Mouse (Mus musculus): ENCODE data around the gene Krtap5-1. TPM values are rescaled to one million over a fixed set of nuclear protein-coding genes. Genes with fewer than 3 reads are reported as not detected.

The Krtap5-1 gene
- total and polyA plus RNA-seq, 3 experiments = not detected

GRCm38 (mm10) chr7:142320906-142321305 is 24.0 kb upstream of the Krtap5-1 start:
- no peak for DNase-seq (ENCODE audit: extremely low read depth)
- no peak overlapping the region for H3K4me3 ChIP-seq (replicated peaks in 1 of 3; ENCODE audit: low read depth in 2 of 3, low read length in 2 of 3, poor library complexity in 1 of 3)
- H3K36me3 ChIP-seq (replicated peaks in 1 of 2; ENCODE audit: control insufficient read depth in 1 of 2, insufficient read depth in 1 of 2, low read length in 1 of 2) = no peaks in the 10 kb centered on the region
- H3K27ac ChIP-seq (ENCODE audit: insufficient read depth, low read depth) = no peak overlapping the region
- TF ChIP-seq ZKSCAN1 (IDR thresholded peaks at IDR 0.05; ENCODE audit: borderline replicate concordance, low read depth, low read length) = no peak
- no peak for TF ChIP-seq SIN3A (IDR thresholded peaks at IDR 0.05; ENCODE audit: low read length)
- no peak for TF ChIP-seq IRF4 (IDR thresholded peaks at IDR 0.05; ENCODE audit: low read depth, low read length)
- TF ChIP-seq MEF2A (IDR thresholded peaks at IDR 0.05; ENCODE audit: borderline replicate concordance, low read depth, low read length) = no peak
- TF ChIP-seq UBTF (IDR thresholded peaks at IDR 0.05; ENCODE audit: low read depth, low read length) = no peak
- in situ Hi-C loops (cut with MboI; ENCODE audit: low pct_ligation_motif_present, low pct_unique_long_range_greater_than_20kb, low sequenced_read_pairs) = no loop called here
- H3K9me3 ChIP-seq (replicated peaks; ENCODE audit: low read length) = no peaks in the 10 kb centered on the region
- no peaks in the 10 kb centered on the region for H3K79me2 ChIP-seq (replicated peaks; ENCODE audit: control insufficient read depth, extremely low read depth, insufficient read depth, poor library complexity, severe bottlenecking)
- dilution Hi-C loops (cut with MboI; ENCODE audit: extremely low pct_ligation_motif_present, extremely low pct_unique_long_range_greater_than_20kb, low sequenced_read_pairs) = no loop called here
- no peak overlapping the region for H3K9ac ChIP-seq (ENCODE audit: insufficient read depth, low read depth)
- H3K4me1 ChIP-seq (ENCODE audit: control insufficient read depth in 1 of 2, insufficient read depth in 2 of 2) = no peaks in the 10 kb centered on the region
- no peak overlapping the region for H3K4me2 ChIP-seq (ENCODE audit: insufficient read depth, low read depth, poor library complexity, severe bottlenecking)
- H3K27me3 ChIP-seq (replicated peaks) = peaks cover 55% of the 10 kb centered on the region

DNA sequence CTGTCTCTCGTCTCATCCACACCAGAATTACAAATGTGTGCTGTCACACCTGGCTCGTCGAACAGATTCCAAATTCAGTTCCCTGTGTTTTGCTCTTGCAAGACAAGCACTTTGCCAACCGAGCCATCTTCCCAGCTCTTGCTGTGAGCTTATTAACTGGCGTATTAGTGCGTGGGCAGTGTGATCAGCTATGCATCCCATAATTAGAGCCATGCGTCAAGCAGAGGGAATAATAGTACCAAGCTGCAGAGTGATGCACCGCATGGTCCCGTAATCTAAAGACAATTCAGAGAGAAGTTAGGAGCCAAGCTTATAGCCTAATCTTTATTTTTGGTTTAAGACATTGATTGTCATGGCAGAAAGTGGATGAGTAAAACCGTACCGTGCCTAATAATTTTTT is 22.2 kb upstream of the Krtap5-1 start:
- Histone ChIP-seq H3K4me1 (ENCODE audit: control insufficient read depth in 1 of 2, insufficient read depth in 2 of 2) (no peaks in the 10 kb centered on the region), H3K36me3 (replicated peaks in 1 of 2; ENCODE audit: control insufficient read depth in 1 of 2, insufficient read depth in 1 of 2, low read length in 1 of 2) (no peaks in the 10 kb centered on the region), H3K9me3 (replicated peaks; ENCODE audit: low read length) (no peaks in the 10 kb centered on the region), H3K79me2 (replicated peaks; ENCODE audit: control insufficient read depth, extremely low read depth, insufficient read depth, poor library complexity, severe bottlenecking) (no peaks in the 10 kb centered on the region), H3K27ac (ENCODE audit: insufficient read depth, low read depth) (no peak overlapping the region), H3K4me3 (replicated peaks in 1 of 3; ENCODE audit: low read depth in 2 of 3, low read length in 2 of 3, poor library complexity in 1 of 3) (no peak overlapping the region), H3K27me3 (replicated peaks) (peaks cover 62% of the 10 kb centered on the region), H3K9ac (ENCODE audit: insufficient read depth, low read depth) (no peak overlapping the region), H3K4me2 (ENCODE audit: insufficient read depth, low read depth, poor library complexity, severe bottlenecking) (no peak overlapping the region)
- dilution Hi-C loops (cut with MboI; ENCODE audit: extremely low pct_ligation_motif_present, extremely low pct_unique_long_range_greater_than_20kb, low sequenced_read_pairs) (no loop called here), in situ Hi-C loops (cut with MboI; ENCODE audit: low pct_ligation_motif_present, low pct_unique_long_range_greater_than_20kb, low sequenced_read_pairs) (no loop called here)
- DNase-seq (ENCODE audit: extremely low read depth) = no peak
- no peak for TF ChIP-seq JUN (IDR thresholded peaks at IDR 0.05; ENCODE audit: insufficient read depth, low read depth, low read length)
- no peak for TF ChIP-seq GABPA (IDR thresholded peaks at IDR 0.05; ENCODE audit: insufficient replicate concordance, low read depth, low read length)
- no peak for TF ChIP-seq JUND (conservative IDR thresholded peaks at IDR 0.05; ENCODE audit: low read depth, low read length)
- no peak for TF ChIP-seq SIN3A (IDR thresholded peaks at IDR 0.05; ENCODE audit: low read length)
- no peak for TF ChIP-seq EP300 (IDR thresholded peaks at IDR 0.05; ENCODE audit: low read length)
- TF ChIP-seq MAZ (IDR thresholded peaks at IDR 0.05; ENCODE audit: low read depth, low read length) = no peak

DNA sequence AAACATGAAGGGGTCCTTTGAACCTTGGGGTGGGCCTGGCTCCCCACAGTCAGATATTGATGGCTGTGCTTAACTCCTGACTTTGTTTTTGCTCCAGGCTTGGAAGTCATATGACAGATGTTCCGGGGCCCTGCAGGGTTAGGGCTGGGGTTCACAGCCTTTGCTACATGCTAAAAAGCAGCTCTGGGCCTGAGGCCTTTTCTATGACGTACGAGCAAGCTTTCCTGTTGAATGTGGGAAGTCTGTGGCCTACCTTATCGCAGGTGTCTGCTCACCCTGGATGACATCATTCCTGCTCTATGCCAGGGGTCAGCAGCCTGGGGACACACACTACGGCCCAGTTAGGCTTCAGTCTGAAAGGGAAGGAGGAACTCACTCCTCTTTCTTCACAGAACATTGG is 20.3 kb upstream of the Krtap5-1 start:
- Histone ChIP-seq H3K9ac (ENCODE audit: insufficient read depth, low read depth) (no peak overlapping the region), H3K4me1 (ENCODE audit: control insufficient read depth in 1 of 2, insufficient read depth in 2 of 2) (no peaks in the 10 kb centered on the region), H3K27ac (ENCODE audit: insufficient read depth, low read depth) (no peak overlapping the region), H3K4me3 (replicated peaks in 1 of 3; ENCODE audit: low read depth in 2 of 3, low read length in 2 of 3, poor library complexity in 1 of 3) (no peak overlapping the region), H3K4me2 (ENCODE audit: insufficient read depth, low read depth, poor library complexity, severe bottlenecking) (no peak overlapping the region), H3K36me3 (replicated peaks in 1 of 2; ENCODE audit: control insufficient read depth in 1 of 2, insufficient read depth in 1 of 2, low read length in 1 of 2) (no peaks in the 10 kb centered on the region), H3K79me2 (replicated peaks; ENCODE audit: control insufficient read depth, extremely low read depth, insufficient read depth, poor library complexity, severe bottlenecking) (no peaks in the 10 kb centered on the region), H3K27me3 (replicated peaks) (peaks cover 59% of the 10 kb centered on the region), H3K9me3 (replicated peaks; ENCODE audit: low read length) (no peaks in the 10 kb centered on the region)
- TF ChIP-seq USF2 (conservative IDR thresholded peaks at IDR 0.05; ENCODE audit: low read depth, low read length) (no peak), TCF12 (IDR thresholded peaks at IDR 0.05; ENCODE audit: low read depth, low read length) (no peak), USF1 (IDR thresholded peaks at IDR 0.05; ENCODE audit: low read depth, low read length) (no peak), MAZ (IDR thresholded peaks at IDR 0.05; ENCODE audit: low read depth, low read length) (no peak), BHLHE40 (IDR thresholded peaks at IDR 0.05; ENCODE audit: low read depth, low read length) (no peak), CTCF (conservative IDR thresholded peaks at IDR 0.05 in 1 of 2, IDR thresholded peaks at IDR 0.05 in 1 of 2; ENCODE audit: low read depth in 2 of 2, low read length in 2 of 2) (no peak), JUN (IDR thresholded peaks at IDR 0.05; ENCODE audit: insufficient read depth, low read depth, low read length) (no peak), PAX5 (IDR thresholded peaks at IDR 0.05; ENCODE audit: low read length) (no peak), CHD1 (IDR thresholded peaks at IDR 0.05; ENCODE audit: low read depth, low read length) (no peak), CHD2 (IDR thresholded peaks at IDR 0.05; ENCODE audit: low read length) (no peak), ZNF384 (IDR thresholded peaks at IDR 0.05; ENCODE audit: low read depth, low read length) (no peak), SIN3A (IDR thresholded peaks at IDR 0.05; ENCODE audit: low read length) (no peak), MYC (IDR thresholded peaks at IDR 0.05; ENCODE audit: low read depth, low read length) (no peak), RAD21 (IDR thresholded peaks at IDR 0.05; ENCODE audit: low read depth, low read length) (no peak), ZKSCAN1 (IDR thresholded peaks at IDR 0.05; ENCODE audit: borderline replicate concordance, low read depth, low read length) (no peak), NELFE (IDR thresholded peaks at IDR 0.05; ENCODE audit: low read depth, low read length) (no peak), MAX (IDR thresholded peaks at IDR 0.05; ENCODE audit: low read length) (no peak), SMC3 (IDR thresholded peaks at IDR 0.05; ENCODE audit: low read depth, low read length) (no peak), HCFC1 (IDR thresholded peaks at IDR 0.05; ENCODE audit: low read depth, low read length) (no peak), ETS1 (conservative IDR thresholded peaks at IDR 0.05; ENCODE audit: low read depth, low read length) (no peak)
- DNase-seq (ENCODE audit: extremely low read depth) = no peak
- dilution Hi-C loops (cut with MboI; ENCODE audit: extremely low pct_ligation_motif_present, extremely low pct_unique_long_range_greater_than_20kb, low sequenced_read_pairs) = no loop called here
- in situ Hi-C loops (cut with MboI; ENCODE audit: low pct_ligation_motif_present, low pct_unique_long_range_greater_than_20kb, low sequenced_read_pairs) = no loop called here

Measured in CH12.LX (cell line).